Mouse (Mus musculus) hindbrain, embryonic 15.5 days (tissue): ENCODE measurements at regions not wholly inside any gene's neighbourhood (a gene's known extent, or its start where the extent isn't known, plus 50 kb on each side); places are given as distances from the start of the nearest gene placed in this dataset.
A peak's percentile ranks its signal among the peaks of the same experiment; 100 is the strongest.

Experiments used
- ATAC-seq: fragments of 200-750 bp; cut with Nextera tagmentation; 2 replicates; pipeline ENCODE4 v1.8.0; 2017; ENCODE audit warnings: low read depth, moderate number of reproducible peaks, moderate TSS enrichment; ENCODE audit not compliant: low FRiP score
- H3K27ac ChIP-seq: fragments of 300-500 bp; sonication (generic); replicated peaks from 2 replicates; pipeline ENCODE4 v1.5.1; 2015; ENCODE audit warnings: mild to moderate bottlenecking, inconsistent platforms
- H3K27me3 ChIP-seq: fragments of 300-500 bp; sonication (generic); 2 replicates; pipeline ENCODE4 v1.6.1; 2015; ENCODE audit warnings: control low read depth, inconsistent platforms
- H3K36me3 ChIP-seq: fragments of 300-500 bp; sonication (generic); 2 replicates; pipeline ENCODE4 v1.6.1; 2015; ENCODE audit warnings: control low read depth, inconsistent platforms
- H3K4me1 ChIP-seq: fragments of 300-500 bp; sonication (generic); replicated peaks from 2 replicates; pipeline ENCODE4 v1.6.1; 2015; ENCODE audit warnings: control low read depth, inconsistent platforms
- H3K4me2 ChIP-seq: fragments of 300-500 bp; sonication (generic); 2 replicates; pipeline ENCODE4 v1.6.1; 2015; ENCODE audit warnings: moderate library complexity, mild to moderate bottlenecking, inconsistent platforms
- H3K4me3 ChIP-seq: fragments of 300-500 bp; sonication (generic); 2 replicates; pipeline ENCODE4 v1.5.1; 2015; ENCODE audit warnings: mild to moderate bottlenecking, inconsistent platforms
- H3K9ac ChIP-seq: fragments of 300-500 bp; sonication (generic); 2 replicates; pipeline ENCODE4 v1.6.1; 2015; ENCODE audit warnings: inconsistent platforms
- H3K9me3 ChIP-seq: fragments of 300-500 bp; sonication (generic); 2 replicates; pipeline ENCODE4 v1.6.1; 2016; ENCODE audit warnings: control low read depth, inconsistent platforms
- WGBS: fragments of 180-500 bp; shearing (Covaris S2); methylation state at CpG from one replicate; pipeline ENCODE4 v1.1.7; 2015; 5-methylcytosine and 5-hydroxymethylcytosine counted together

- Histone ChIP-seq H3K4me1 (no peaks in the 10 kb centered on the region), H3K27me3 (no peaks in the 10 kb centered on the region), H3K9ac (no peak overlapping the region), H3K4me2 (no peak overlapping the region), H3K36me3 (no peaks in the 10 kb centered on the region), H3K9me3 (no peaks in the 10 kb centered on the region), H3K4me3 (no peak overlapping the region), H3K27ac (no peak overlapping the region)
- 74% methylated on average over 4 of the region's 4 CpGs for WGBS
- no peak for ATAC-seq
Observed at GRCm38 (mm10) chr11:56281201-56281600, 240.4 kb upstream of the Nmur2 start.

DNA sequence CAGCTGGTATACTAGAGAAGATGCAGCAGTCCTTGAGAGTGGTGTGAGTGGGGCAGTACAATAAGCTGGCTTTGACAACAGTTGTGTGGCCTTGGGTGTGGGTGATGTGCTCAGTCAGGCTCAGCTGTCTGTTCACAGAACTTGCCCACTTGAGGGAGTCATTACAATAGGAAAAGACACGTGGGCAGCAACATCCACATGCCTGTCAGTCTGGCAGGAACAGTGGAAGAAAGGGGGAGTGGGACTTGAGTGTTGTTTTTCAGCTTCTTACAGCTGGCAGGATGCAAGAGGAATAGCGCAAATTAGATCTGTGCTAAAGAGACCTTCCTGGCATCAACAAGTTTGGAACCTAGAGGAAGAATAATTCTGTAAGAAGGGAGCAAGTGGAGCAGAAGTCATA, 239.4 kb upstream of the Nmur2 start:
- ATAC-seq: no peak
- H3K27ac ChIP-seq: no peak overlapping the region
- H3K4me3 ChIP-seq: no peak overlapping the region
- no peaks in the 10 kb centered on the region for H3K4me1 ChIP-seq
- no peaks in the 10 kb centered on the region for H3K9me3 ChIP-seq
- H3K4me2 ChIP-seq: no peak overlapping the region
- no peaks in the 10 kb centered on the region for H3K36me3 ChIP-seq
- 57% methylated on average over 2 of the region's 2 CpGs for WGBS
- H3K9ac ChIP-seq: no peak overlapping the region
- H3K27me3 ChIP-seq: no peaks in the 10 kb centered on the region

- Histone ChIP-seq H3K27me3 (no peaks in the 10 kb centered on the region), H3K4me1 (no peaks in the 10 kb centered on the region), H3K36me3 (no peaks in the 10 kb centered on the region), H3K9me3 (no peaks in the 10 kb centered on the region), H3K27ac (no peak overlapping the region), H3K4me3 (no peak overlapping the region), H3K4me2 (no peak overlapping the region), H3K9ac (no peak overlapping the region)
- WGBS: 47% methylated on average over 3 of the region's 3 CpGs
- no peak for ATAC-seq
Observed at GRCm38 (mm10) chr11:56269915-56270493, 229.2 kb upstream of the Nmur2 start.

DNA sequence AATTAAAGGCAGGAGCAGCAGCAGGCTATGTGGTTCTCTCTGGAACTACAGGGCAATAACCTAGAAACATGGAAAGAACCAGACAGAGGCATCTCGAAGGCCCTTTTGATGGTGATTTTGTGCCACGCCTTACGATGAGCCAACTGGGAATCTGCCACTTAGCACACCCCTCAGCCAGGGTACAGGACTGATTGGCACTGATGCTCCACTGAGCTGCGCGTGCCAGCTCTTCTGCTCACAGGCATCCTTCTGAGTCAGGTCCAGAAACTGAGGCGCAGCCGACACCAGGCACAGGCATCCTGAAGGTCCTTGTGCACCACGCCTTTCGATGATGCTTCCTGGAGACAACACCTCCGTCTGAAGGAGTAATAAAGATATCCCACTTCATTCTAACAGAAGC, 221.9 kb upstream of the Nmur2 start:
- no peak for ATAC-seq
- Histone ChIP-seq H3K4me3 (no peak overlapping the region), H3K27me3 (no peaks in the 10 kb centered on the region), H3K36me3 (no peaks in the 10 kb centered on the region), H3K9ac (no peak overlapping the region), H3K4me1 (no peaks in the 10 kb centered on the region), H3K9me3 (no peaks in the 10 kb centered on the region), H3K4me2 (no peak overlapping the region), H3K27ac (no peak overlapping the region)
- 93% methylated on average over 10 of the region's 10 CpGs for WGBS

DNA sequence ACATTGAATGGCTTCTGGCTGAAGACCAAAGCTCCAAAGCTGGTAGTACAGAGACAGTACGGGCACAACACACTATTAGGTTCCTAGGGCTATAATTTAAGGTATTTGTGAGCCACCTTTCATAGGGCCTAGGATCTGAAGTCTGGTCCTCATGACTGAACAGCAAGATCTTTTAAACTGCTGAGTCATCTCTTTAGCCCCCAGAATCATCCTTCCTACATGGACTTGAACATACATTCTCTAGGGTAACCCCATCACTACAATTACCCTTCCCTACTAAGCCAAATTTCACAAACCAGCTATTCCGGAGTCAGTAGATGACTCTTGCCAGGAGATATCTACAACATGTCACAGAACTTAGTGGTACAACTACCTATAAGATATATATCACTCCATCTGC, 215.5 kb upstream of the Nmur2 start:
- Histone ChIP-seq H3K9ac (no peak overlapping the region), H3K4me1 (no peaks in the 10 kb centered on the region), H3K36me3 (no peaks in the 10 kb centered on the region), H3K27ac (no peak overlapping the region), H3K4me3 (no peak overlapping the region), H3K9me3 (no peaks in the 10 kb centered on the region), H3K4me2 (no peak overlapping the region), H3K27me3 (no peaks in the 10 kb centered on the region)
- 85% methylated on average over 2 of the region's 2 CpGs for WGBS
- no peak for ATAC-seq

DNA sequence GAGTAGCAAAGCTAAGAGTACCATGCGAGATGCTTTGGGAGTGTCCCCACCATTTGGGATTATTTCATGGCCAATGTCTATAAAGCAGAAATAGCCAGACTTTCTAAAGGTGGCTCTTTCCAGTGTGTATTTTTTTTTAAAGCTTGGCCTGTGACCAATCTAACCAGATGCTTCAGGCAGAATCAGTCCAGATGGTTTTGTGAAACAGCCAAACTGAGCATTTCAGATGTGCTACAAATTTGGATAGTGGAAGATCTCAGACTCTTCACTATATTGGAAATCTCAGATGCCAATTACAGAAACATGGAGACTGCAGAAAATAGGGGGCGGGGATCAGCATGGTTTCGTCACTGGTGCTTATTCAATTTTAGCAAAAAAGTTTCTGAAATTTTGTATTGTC, 213.6 kb upstream of the Nmur2 start:
- H3K27me3 ChIP-seq: no peaks in the 10 kb centered on the region
- H3K36me3 ChIP-seq: no peaks in the 10 kb centered on the region
- H3K9ac ChIP-seq: no peak overlapping the region
- no peak overlapping the region for H3K27ac ChIP-seq
- no peak overlapping the region for H3K4me3 ChIP-seq
- H3K4me1 ChIP-seq: no peaks in the 10 kb centered on the region
- 90% methylated on average over 3 of the region's 3 CpGs for WGBS
- ATAC-seq: no peak
- no peaks in the 10 kb centered on the region for H3K9me3 ChIP-seq
- H3K4me2 ChIP-seq: no peak overlapping the region

GRCm38 (mm10) chr11:56247333-56247823, 206.6 kb upstream of the Nmur2 start:
- H3K9ac ChIP-seq: no peak overlapping the region
- ATAC-seq: peak; percentile 36; the same call in 1 of the 2 replicates
- H3K36me3 ChIP-seq: no peaks in the 10 kb centered on the region
- H3K4me3 ChIP-seq: no peak overlapping the region
- no peaks in the 10 kb centered on the region for H3K27me3 ChIP-seq
- no peaks in the 10 kb centered on the region for H3K9me3 ChIP-seq
- peak overlapping the region; percentile 84 for H3K27ac ChIP-seq
- H3K4me1 ChIP-seq: peaks cover 23% of the 10 kb centered on the region
- 19% methylated on average over 4 of the region's 4 CpGs for WGBS
- H3K4me2 ChIP-seq: peak overlapping the region; percentile 20; the same call in 1 of the 2 replicates

DNA sequence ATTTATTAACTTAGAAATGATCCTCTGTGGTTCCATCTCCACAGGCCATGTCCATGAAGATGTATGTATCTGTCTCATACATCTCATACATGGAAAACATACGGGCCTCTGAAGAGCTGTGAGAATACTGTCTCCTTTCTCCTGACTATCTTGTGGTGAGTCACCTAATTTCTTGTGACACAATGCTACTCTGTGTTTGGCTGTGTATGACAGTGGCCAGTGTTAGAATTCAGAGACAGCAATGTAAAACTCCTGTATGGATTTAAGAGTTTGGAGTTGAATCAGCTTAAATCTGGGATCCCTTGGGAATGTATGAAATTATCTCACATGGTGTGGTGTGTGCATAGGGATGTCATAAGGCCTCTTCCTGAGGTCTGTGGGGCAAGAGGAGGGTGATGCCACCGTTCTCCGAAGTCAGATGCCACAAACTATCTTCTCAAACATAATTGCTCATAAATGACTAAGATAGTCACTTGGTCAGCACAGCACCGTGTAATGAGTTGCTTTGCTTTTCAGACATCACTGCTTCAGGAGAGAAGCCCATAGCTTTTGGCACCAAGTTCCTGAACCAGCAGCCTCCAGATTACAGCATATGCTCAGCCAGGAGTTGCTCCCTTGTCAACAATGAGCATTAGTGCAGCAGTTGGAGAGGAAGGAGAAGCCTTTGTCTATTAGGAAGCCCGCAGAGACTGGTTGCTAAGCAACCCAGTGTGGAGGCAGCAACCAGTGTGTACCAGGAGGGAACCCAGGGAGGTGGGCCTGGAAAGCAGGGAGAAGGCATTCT, 205.9 kb upstream of the Nmur2 start:
- Histone ChIP-seq H3K27ac (peak overlapping the region; percentile 84), H3K4me2 (peak overlapping the region; percentile 20; the same call in 1 of the 2 replicates), H3K9ac (no peak overlapping the region), H3K4me3 (no peak overlapping the region), H3K36me3 (no peaks in the 10 kb centered on the region), H3K9me3 (no peaks in the 10 kb centered on the region), H3K4me1 (peaks cover 23% of the 10 kb centered on the region), H3K27me3 (no peaks in the 10 kb centered on the region)
- WGBS: 19% methylated on average over 5 of the region's 5 CpGs
- ATAC-seq: peak; percentile 97

DNA sequence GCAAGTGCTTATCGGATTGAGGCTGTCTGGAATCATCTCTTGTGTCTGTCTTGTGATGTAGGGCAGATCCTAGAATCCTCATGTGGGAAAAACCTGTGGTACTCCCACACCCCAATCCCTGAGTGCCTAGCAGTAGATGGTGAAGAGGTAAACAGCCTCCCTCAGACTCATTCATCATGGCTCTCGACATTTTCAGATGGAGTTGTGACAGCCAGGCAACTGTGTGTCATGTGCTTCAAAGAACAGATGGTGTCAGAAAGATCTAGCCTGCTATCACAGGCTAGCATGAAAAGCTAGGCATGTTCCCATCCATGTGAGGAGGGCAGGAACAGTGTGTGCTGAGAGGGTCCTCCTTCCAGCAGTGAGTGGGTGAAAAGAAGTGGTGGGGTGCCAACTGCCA, 204.1 kb upstream of the Nmur2 start:
- no peak overlapping the region for H3K4me2 ChIP-seq
- no peak overlapping the region for H3K9ac ChIP-seq
- WGBS: 89% methylated on average over 2 of the region's 2 CpGs
- no peaks in the 10 kb centered on the region for H3K9me3 ChIP-seq
- no peak overlapping the region for H3K4me3 ChIP-seq
- ATAC-seq: no peak
- no peaks in the 10 kb centered on the region for H3K27me3 ChIP-seq
- H3K4me1 ChIP-seq: peaks cover 23% of the 10 kb centered on the region
- H3K27ac ChIP-seq: no peak overlapping the region
- H3K36me3 ChIP-seq: no peaks in the 10 kb centered on the region

DNA sequence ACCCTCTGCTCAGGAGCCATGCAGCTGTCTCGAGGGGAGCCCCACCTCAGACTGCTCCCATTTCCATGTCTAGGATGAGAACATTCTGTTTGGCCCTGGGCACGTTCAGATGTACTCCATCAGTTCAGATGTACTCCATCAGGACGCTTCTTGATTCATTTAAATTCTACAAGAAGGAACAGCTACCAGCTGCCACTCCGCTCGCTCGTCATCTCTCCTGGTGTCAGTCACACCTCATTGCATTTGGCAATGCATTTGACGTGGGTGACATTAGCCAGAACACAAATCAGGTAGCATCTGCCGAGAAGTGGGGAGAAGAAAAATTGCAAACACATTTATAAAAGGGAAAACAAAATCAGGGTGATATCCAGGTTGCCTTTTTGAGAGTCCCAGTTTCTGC, 202.6 kb upstream of the Nmur2 start:
- no peaks in the 10 kb centered on the region for H3K27me3 ChIP-seq
- H3K36me3 ChIP-seq: no peaks in the 10 kb centered on the region
- no peak overlapping the region for H3K9ac ChIP-seq
- no peaks in the 10 kb centered on the region for H3K9me3 ChIP-seq
- H3K4me3 ChIP-seq: no peak overlapping the region
- no peak overlapping the region for H3K27ac ChIP-seq
- no peak overlapping the region for H3K4me2 ChIP-seq
- 51% methylated on average over 8 of the region's 8 CpGs for WGBS
- H3K4me1 ChIP-seq: peaks cover 23% of the 10 kb centered on the region
- ATAC-seq: no peak

- 62% methylated on average over 4 of the region's 4 CpGs for WGBS
- no peak overlapping the region for H3K9ac ChIP-seq
- ATAC-seq: no peak
- H3K27ac ChIP-seq: no peak overlapping the region
- no peak overlapping the region for H3K4me2 ChIP-seq
- H3K9me3 ChIP-seq: no peaks in the 10 kb centered on the region
- no peak overlapping the region for H3K4me3 ChIP-seq
- H3K27me3 ChIP-seq: no peaks in the 10 kb centered on the region
- no peaks in the 10 kb centered on the region for H3K36me3 ChIP-seq
- H3K4me1 ChIP-seq: no peaks in the 10 kb centered on the region
Observed at GRCm38 (mm10) chr11:56238745-56239144, 197.9 kb upstream of the Nmur2 start.

GRCm38 (mm10) chr11:56224999-56225398, 184.2 kb upstream of the Nmur2 start:
- no peaks in the 10 kb centered on the region for H3K27me3 ChIP-seq
- no peak overlapping the region for H3K27ac ChIP-seq
- WGBS: 91% methylated on average over 2 of the region's 2 CpGs
- no peaks in the 10 kb centered on the region for H3K9me3 ChIP-seq
- no peak overlapping the region for H3K4me2 ChIP-seq
- H3K4me3 ChIP-seq: no peak overlapping the region
- no peaks in the 10 kb centered on the region for H3K4me1 ChIP-seq
- ATAC-seq: no peak
- no peaks in the 10 kb centered on the region for H3K36me3 ChIP-seq
- H3K9ac ChIP-seq: no peak overlapping the region
